ENCODE assay signal across 16 mouse cellular contexts in genomic region chr16:3723231-3723630, GRCm38 (mm10). TPM values are rescaled to one million over a fixed set of nuclear protein-coding genes. Genes with fewer than 3 reads are reported as not detected.
A peak's percentile ranks its signal among the peaks of the same experiment; 100 is the strongest.
DNase-seq lines count a peak whose midpoint lies in the region; TF ChIP-seq lines count a peak whose summit lies in the region.
"Had no signal": no experiment of that assay in that cellular context is flagged by ENCODE, and none has a peak within 500 bp of the region (broad histone marks: within the 10 kb centered on the region; RNA-seq: fewer than 3 reads in every experiment).

No protein-coding gene starts in this region.

- H3K4me3 ChIP-seq in spleen, adult 2 months (ENCODE audit: extremely low read depth, insufficient read depth, insufficient read length) = no peak overlapping the region
- H3K4me3 ChIP-seq in bone marrow, adult 2 months (replicated peaks; ENCODE audit: control insufficient read depth, low read depth, low read length) = no peak overlapping the region
- no peak overlapping the region for H3K4me3 ChIP-seq in macrophage (ENCODE audit: inconsistent target)
- H3K4me3 ChIP-seq: forebrain, embryonic 10.5 days; layer of hippocampus, adult 2 months; limb, embryonic 15.5 days had no signal

- no peaks in the 10 kb centered on the region for H3K4me1 ChIP-seq in spleen, adult 2 months (ENCODE audit: control insufficient read depth, insufficient read depth, insufficient read length)
- H3K4me1 ChIP-seq in bone marrow, adult 2 months (ENCODE audit: control insufficient read depth, insufficient read depth, low read length) = peaks cover 1% of the 10 kb centered on the region; the same call in 1 of the 2 replicates
- H3K4me1 ChIP-seq: forebrain, embryonic 10.5 days; limb, embryonic 15.5 days had no signal

- TF ChIP-seq POLR2A in spleen, adult 2 months (IDR thresholded peaks at IDR 0.05; ENCODE audit: low read depth, low read length) = no peak
- no peak for TF ChIP-seq POLR2A in bone marrow, adult 2 months (IDR thresholded peaks at IDR 0.05; ENCODE audit: borderline replicate concordance, control insufficient read depth, low read depth, low read length)

- no peak for DNase-seq in spleen, adult 2 months (ENCODE audit: low read depth in 1 of 2, low spot score in 2 of 2)
- DNase-seq in spleen, postnatal 14 days (ENCODE audit: low spot score in 2 of 2) = no peak
- no peak for DNase-seq in cerebellum, postnatal 36 days
- DNase-seq in layer of hippocampus, postnatal 36 days = no peak
- no peak for DNase-seq in embryo, embryonic 10 days (ENCODE audit: low spot score)
- DNase-seq in right cerebral cortex, postnatal 36 days (ENCODE audit: low spot score in 2 of 2) = no peak
- DNase-seq: cerebellum, adult 2 months; lung, embryonic 14.5 days had no signal

- 12% methylated on average over 3 of the region's 3 CpGs for WGBS in spleen, adult 2 months
- WGBS in bone marrow, adult 2 months = 10% methylated on average over 3 of the region's 3 CpGs
- WGBS in macrophage (ENCODE audit: missing documents) = 5% methylated on average over 3 of the region's 3 CpGs

- no peak for TF ChIP-seq CTCF in spleen, adult 2 months (IDR thresholded peaks at IDR 0.05; ENCODE audit: extremely low read depth, insufficient read depth, insufficient read length, insufficient replicate concordance)
- TF ChIP-seq CTCF in bone marrow, adult 2 months (IDR thresholded peaks at IDR 0.05; ENCODE audit: control insufficient read depth, insufficient read depth, low read length) = no peak

- H3K27ac ChIP-seq in spleen, adult 2 months (ENCODE audit: insufficient read depth, low read length) = peak overlapping the region; percentile 64
- peak overlapping the region; percentile 19; the same call in 1 of the 2 replicates for H3K27ac ChIP-seq in bone marrow, adult 2 months (ENCODE audit: control insufficient read depth, insufficient read depth, low read depth, low read length, poor library complexity)
- H3K27ac ChIP-seq in macrophage = peak overlapping the region; percentile 66
- H3K27ac ChIP-seq: forebrain, embryonic 10.5 days; layer of hippocampus, adult 2 months; limb, embryonic 15.5 days had no signal

- no peaks in the 10 kb centered on the region for H3K27me3 ChIP-seq in spleen, adult 2 months (ENCODE audit: control insufficient read depth, insufficient read depth, low read length)
- H3K27me3 ChIP-seq: limb, embryonic 15.5 days had no signal

- no peaks in the 10 kb centered on the region; the same call in 1 of the 2 replicates for H3K79me2 ChIP-seq in macrophage (ENCODE audit: inconsistent target)

- no peaks in the 10 kb centered on the region for H3K36me3 ChIP-seq in spleen, adult 2 months (ENCODE audit: control insufficient read depth, insufficient read depth, low read length)
- no peaks in the 10 kb centered on the region for H3K36me3 ChIP-seq in macrophage (ENCODE audit: inconsistent target)
- H3K36me3 ChIP-seq: forebrain, embryonic 10.5 days; limb, embryonic 15.5 days had no signal

RNA-seq across cellular contexts. Expression of gene Mefv, which starts 5.3 kb away (rescaled TPM):
- 2.9 and 3.2 TPM in 2 replicates for polyA plus RNA-seq in spleen, adult 2 months (2012; rRNA removed)
- polyA plus RNA-seq in bone marrow, adult 2 months (2011; ENCODE audit: insufficient read depth, insufficient read length, low replicate concordance, missing spikeins) = 2.2 and 11.8 TPM in 2 replicates
- 100 to 1,000 TPM in 6 of 26 experiments, 10 to 100 TPM in 17, 1 to 10 TPM in 3; 2.9 to 231 (median 39.7) TPM for total RNA-seq in macrophage (2018; cell fraction: chromatin; rRNA removed)
- total RNA-seq in macrophage (2018; cell fraction: cytosol; rRNA removed) = 10 to 100 TPM in 13 of 26 experiments, 1 to 10 TPM in 13; 1.5 to 51.7 (median 10.1) TPM
- 100 to 1,000 TPM in 9 of 26 experiments, 10 to 100 TPM in 14, 1 to 10 TPM in 3; 6.1 to 325 (median 76.0) TPM for total RNA-seq in macrophage (2018; cell fraction: nucleus; rRNA removed)
- polyA plus RNA-seq in macrophage (2018) = 2.8 to 7.3 TPM (median 3.5 TPM) in 3 replicates
- total RNA-seq in layer of hippocampus, postnatal 36 days (2021) = not detected
- total RNA-seq: layer of hippocampus, adult 2 months; left cerebral cortex, adult 8-10 months had no signal
- polyA plus RNA-seq: cerebellum, adult 2 months; forebrain, embryonic 10.5 days; hindbrain, embryonic 16.5 days; kidney, embryonic 14.5 days; lung, embryonic 14.5 days had no signal

RNA-seq across cellular contexts. Expression of gene Zfp263, which starts 20.7 kb away (rescaled TPM):
- polyA plus RNA-seq in spleen, adult 2 months (2012; rRNA removed) = 8.9 and 10.5 TPM in 2 replicates
- 11.9 and 14.8 TPM in 2 replicates for polyA plus RNA-seq in bone marrow, adult 2 months (2011; ENCODE audit: insufficient read depth, insufficient read length, low replicate concordance, missing spikeins)
- total RNA-seq in macrophage (2018; cell fraction: chromatin; rRNA removed) = 1,000 to 10,000 TPM in 10 of 26 experiments, 100 to 1,000 TPM in 16; 250 to 1,889 (median 705) TPM
- total RNA-seq in macrophage (2018; cell fraction: cytosol; rRNA removed) = 100 to 1,000 TPM in 7 of 26 experiments, 10 to 100 TPM in 19; 32.9 to 187 (median 57.1) TPM
- 1,000 to 10,000 TPM in 3 of 26 experiments, 100 to 1,000 TPM in 23; 138 to 1,215 (median 590) TPM for total RNA-seq in macrophage (2018; cell fraction: nucleus; rRNA removed)
- 33.4 to 51.2 TPM (median 45.8 TPM) in 3 replicates for polyA plus RNA-seq in macrophage (2018)
- 10 to 100 TPM; 18.1 to 20.6 TPM for total RNA-seq in layer of hippocampus, postnatal 36 days (2021)
